Mouse (Mus musculus) adrenal gland, adult 8-10 months (tissue): ENCODE measurements around the gene Mybbp1a. TPM values are rescaled to one million over a fixed set of nuclear protein-coding genes. Genes with fewer than 3 reads are reported as not detected.

Source experiments
- total RNA-seq, 4 experiments: library from RNA; stranded (reverse); gene quantifications; 2 replicates each; pipeline ENCODE4 v1.2.4; 2022

Gene Mybbp1a
- total RNA-seq, 4 experiments from 2014 or later = 81.9 to 90.7 (median 84.3) TPM

Other genes starting within 250 kb of the Mybbp1a start
- gene Gm43951, start 234.5 kb upstream of the Mybbp1a start, total RNA-seq = 1 to 10 TPM in 3 of 4 experiments, under 1 TPM in 1; 0.64 to 2.1 (median 1.3) TPM
- 10 to 100 TPM in 2 of 4 experiments, 1 to 10 TPM in 2; 7.0 to 16.0 (median 10.6) TPM for gene 4933427D14Rik, start 233.9 kb upstream of the Mybbp1a start, total RNA-seq
- gene Txndc17, start 233.8 kb upstream of the Mybbp1a start, total RNA-seq = 10 to 100 TPM; 64.8 to 87.4 (median 71.6) TPM
- gene Med31, start 225.8 kb upstream of the Mybbp1a start, total RNA-seq = 10 to 100 TPM; 10.9 to 15.5 (median 13.1) TPM
- gene Slc13a5, start 174.1 kb upstream of the Mybbp1a start, total RNA-seq = under 1 TPM in 3 of 4 experiments, not detected in 1; 0.18 to 0.35 (median 0.35) TPM
- gene Xaf1, start 139.7 kb upstream of the Mybbp1a start, total RNA-seq = 10 to 100 TPM; 20.7 to 26.4 (median 25.5) TPM
- gene Fbxo39, start 126.9 kb upstream of the Mybbp1a start, total RNA-seq = not detected
- gene Tekt1, start 78.9 kb upstream of the Mybbp1a start, total RNA-seq = 1 to 10 TPM in 1 of 4 experiments, under 1 TPM in 2, not detected in 1; 0.52 to 1.0 (median 0.55) TPM
- gene Smtnl2, start 29.6 kb upstream of the Mybbp1a start, total RNA-seq = 1 to 10 TPM; 2.9 to 7.5 (median 5.2) TPM
- gene Ggt6, start 5.8 kb upstream of the Mybbp1a start, total RNA-seq = 1 to 10 TPM; 1.4 to 4.8 (median 3.4) TPM
- 1 to 10 TPM; 2.5 to 5.0 (median 4.0) TPM for gene Spns2, start 48.5 kb downstream of the Mybbp1a start, total RNA-seq
- under 1 TPM in 3 of 4 experiments, not detected in 1; 0.12 to 0.25 (median 0.19) TPM for gene Spns3, start 109.2 kb downstream of the Mybbp1a start, total RNA-seq
- 10 to 100 TPM; 40.7 to 55.4 (median 49.6) TPM for gene Ube2g1, start 165.9 kb downstream of the Mybbp1a start, total RNA-seq
- 10 to 100 TPM; 48.9 to 63.3 (median 55.8) TPM for gene Ankfy1, start 248.7 kb downstream of the Mybbp1a start, total RNA-seq